Mouse (Mus musculus) brain, embryonic 14.5 days (tissue): ENCODE results near the gene Fscn3.

ENCODE experiments used
- CTCF ChIP-seq: fragments of 200-500 bp; IDR thresholded peaks from 2 replicates; pipeline ENCODE4 v1.5.1; 2012; ENCODE audit warnings: inconsistent platforms, mild to moderate bottlenecking, moderate library complexity, borderline replicate concordance; ENCODE audit not compliant: insufficient read depth, insufficient read length; ENCODE audit errors: extremely low read depth
- POLR2A ChIP-seq: fragments of 200-500 bp; IDR thresholded peaks from 2 replicates; pipeline ENCODE4 v1.6.1; 2012; ENCODE audit warnings: mild to moderate bottlenecking, inconsistent platforms, borderline replicate concordance; ENCODE audit not compliant: poor library complexity, insufficient read depth, insufficient read length, severe bottlenecking; ENCODE audit errors: extremely low read depth

- TF ChIP-seq CTCF = no peak
- no peak for TF ChIP-seq POLR2A
These were observed 4.8 kb upstream of the Fscn3 start for GRCm38 (mm10) chr6:28422651-28423290.
